8 mouse cellular contexts compared by ENCODE assay signal in genomic region chr13:21944926-21945740, GRCm38 (mm10). TPM values are rescaled to one million over a fixed set of nuclear protein-coding genes. Genes with fewer than 3 reads are reported as not detected.
DNase-seq lines count a peak whose midpoint lies in the region; ATAC-seq and TF ChIP-seq lines count a peak whose summit lies in the region.

Zfp184 (plus strand) TSS chr13:21945094.

- peak; percentile 97 for DNase-seq in 3T3-L1 (ENCODE audit: low read depth, low spot score)
- peak; percentile 88 to 90 for DNase-seq in adrenal gland, postnatal 36 days
- peak; percentile 89 to 90 for DNase-seq in heart, adult 18-20 months
- peak; percentile 95 for DNase-seq in kidney, adult 2 months
- DNase-seq in limb, embryonic 11.5 days (ENCODE audit: low spot score), result peak; percentile 97
- DNase-seq in spleen, adult 12 weeks (ENCODE audit: low spot score), result peak; percentile 49

- ATAC-seq in embryonic facial prominence, embryonic 12.5 days (ENCODE audit: insufficient number of reproducible peaks, insufficient read depth, low FRiP score, low TSS enrichment), result peak; percentile 90
- ATAC-seq in limb, embryonic 11.5 days (ENCODE audit: insufficient number of reproducible peaks, low FRiP score, low TSS enrichment, low read depth), result peak; percentile 94
- ATAC-seq in midbrain, embryonic 13.5 days, result peak; percentile 97

- no peak for TF ChIP-seq POLR2A in kidney, adult 2 months (IDR thresholded peaks at IDR 0.05; ENCODE audit: low read depth, low read length)

- H3K4me3 ChIP-seq in embryonic facial prominence, embryonic 12.5 days, result peak within 1 kb of the TSS; percentile 81
- peak within 1 kb of the TSS; percentile 72 for H3K4me3 ChIP-seq in kidney, adult 2 months (ENCODE audit: insufficient read depth, low read depth, low read length)
- H3K4me3 ChIP-seq in limb, embryonic 11.5 days (ENCODE audit: low read depth, low read length), result peak within 1 kb of the TSS; percentile 81
- H3K4me3 ChIP-seq in midbrain, embryonic 13.5 days (replicated peaks), result peak within 1 kb of the TSS; percentile 71

- H3K27ac ChIP-seq in embryonic facial prominence, embryonic 12.5 days, result peak within 1 kb of the TSS; percentile 86
- no peak within 1 kb of the TSS for H3K27ac ChIP-seq in kidney, adult 2 months (ENCODE audit: insufficient read depth, low read depth, low read length)
- peak within 1 kb of the TSS; percentile 81; the same call in 1 of the 2 replicates for H3K27ac ChIP-seq in limb, embryonic 11.5 days (replicated peaks; ENCODE audit: low read depth, low read length)
- H3K27ac ChIP-seq in midbrain, embryonic 13.5 days, result peak within 1 kb of the TSS; percentile 67

- WGBS in embryonic facial prominence, embryonic 12.5 days, result under 1% methylated on average over 50 of the region's 50 CpGs
- under 1% methylated on average over 50 of the region's 50 CpGs for WGBS in kidney, adult 2 months
- WGBS in limb, embryonic 11.5 days, result under 1% methylated on average over 50 of the region's 50 CpGs
- under 1% methylated on average over 50 of the region's 50 CpGs for WGBS in midbrain, embryonic 13.5 days

- peaks cover 11% of the 10 kb centered on the region for H3K4me1 ChIP-seq in embryonic facial prominence, embryonic 12.5 days
- H3K4me1 ChIP-seq in kidney, adult 2 months (ENCODE audit: control insufficient read depth, insufficient read depth, low read length), result no peaks in the 10 kb centered on the region
- H3K4me1 ChIP-seq in limb, embryonic 11.5 days (ENCODE audit: control insufficient read depth, insufficient read depth, low read length), result peaks cover 5% of the 10 kb centered on the region
- H3K4me1 ChIP-seq in midbrain, embryonic 13.5 days (replicated peaks), result peaks cover 18% of the 10 kb centered on the region

- peak within 1 kb of the TSS; percentile 59 for H3K4me2 ChIP-seq in embryonic facial prominence, embryonic 12.5 days (replicated peaks)
- H3K4me2 ChIP-seq in limb, embryonic 11.5 days (ENCODE audit: low read depth, severe bottlenecking), result peak within 1 kb of the TSS; percentile 71
- H3K4me2 ChIP-seq in midbrain, embryonic 13.5 days (replicated peaks), result peak within 1 kb of the TSS; percentile 61

- H3K9me3 ChIP-seq in embryonic facial prominence, embryonic 12.5 days, result no peaks in the 10 kb centered on the region
- H3K9me3 ChIP-seq in limb, embryonic 11.5 days (ENCODE audit: control insufficient read depth, low read length), result no peaks in the 10 kb centered on the region
- H3K9me3 ChIP-seq in midbrain, embryonic 13.5 days, result no peaks in the 10 kb centered on the region

- no peak for TF ChIP-seq CTCF in kidney, adult 2 months (conservative IDR thresholded peaks at IDR 0.05; ENCODE audit: insufficient read depth, insufficient read length, low read depth, low read length)

- H3K9ac ChIP-seq in embryonic facial prominence, embryonic 12.5 days, result peak within 1 kb of the TSS; percentile 80
- peak within 1 kb of the TSS; percentile 88 for H3K9ac ChIP-seq in limb, embryonic 11.5 days (ENCODE audit: low read length)
- H3K9ac ChIP-seq in midbrain, embryonic 13.5 days (replicated peaks), result peak within 1 kb of the TSS; percentile 78

- H3K27me3 ChIP-seq in embryonic facial prominence, embryonic 12.5 days, result no peaks in the 10 kb centered on the region
- no peaks in the 10 kb centered on the region for H3K27me3 ChIP-seq in kidney, adult 2 months (replicated peaks; ENCODE audit: control insufficient read depth, insufficient read depth, low read length)
- no peaks in the 10 kb centered on the region for H3K27me3 ChIP-seq in limb, embryonic 11.5 days (ENCODE audit: control insufficient read depth, insufficient read depth, low read length)
- no peaks in the 10 kb centered on the region for H3K27me3 ChIP-seq in midbrain, embryonic 13.5 days

- peaks cover 14% of the 10 kb centered on the region for H3K36me3 ChIP-seq in embryonic facial prominence, embryonic 12.5 days
- H3K36me3 ChIP-seq in kidney, adult 2 months (ENCODE audit: control insufficient read depth, insufficient read depth, low read length), result no peaks in the 10 kb centered on the region
- peaks cover 7% of the 10 kb centered on the region for H3K36me3 ChIP-seq in limb, embryonic 11.5 days (ENCODE audit: control insufficient read depth, insufficient read depth, low read length)
- peaks cover 16% of the 10 kb centered on the region for H3K36me3 ChIP-seq in midbrain, embryonic 13.5 days

RNA-seq across cellular contexts. Expression of gene Zfp184, which starts in this region (rescaled TPM):
- 1 to 10 TPM; 1.5 to 1.6 TPM for total RNA-seq in adrenal gland, postnatal 36 days (2021)
- 21.7 and 23.6 TPM in 2 replicates for polyA plus RNA-seq in embryonic facial prominence, embryonic 12.5 days (2016; fragmentation: Nextera tagmentation; extraction: Ambion mirVana)
- 1 to 10 TPM in 1 of 2 experiments, under 1 TPM in 1; 0.67 to 1.3 TPM for total RNA-seq in heart, adult 18-20 months (2021)
- 0.39 and 0.44 TPM in 2 replicates for polyA plus RNA-seq in kidney, adult 2 months (2012; rRNA removed)
- polyA plus RNA-seq in limb, embryonic 11.5 days (2014; fragmentation: Nextera tagmentation; extraction: Ambion mirVana), result 26.9 and 28.8 TPM in 2 replicates
- 20.5 and 22.3 TPM in 2 replicates for polyA plus RNA-seq in midbrain, embryonic 13.5 days (2015; fragmentation: Nextera tagmentation; extraction: Ambion mirVana)

Comparison
In these comparisons a context has a peak if more than half of its experiments do, and no peak if none do; other contexts are left out.
1. RNA of gene Zfp184 (polyA plus RNA-seq): 26.9 to 28.8 TPM in limb, embryonic 11.5 days, 21.7 to 23.6 TPM in embryonic facial prominence, embryonic 12.5 days and 20.5 to 22.3 TPM in midbrain, embryonic 13.5 days; 0.39 to 0.44 TPM in kidney, adult 2 months; every median in the first group is over 10 times any median in the second.
2. Peak in DNase-seq and H3K4me3 ChIP-seq in kidney, adult 2 months; RNA of the gene not detected or under 1 TPM.
3. Peak in every context shown above with its lines, with median percentiles within 50 percentile points of each other: DNase-seq, ATAC-seq, H3K4me2 ChIP-seq, H3K4me3 ChIP-seq and H3K9ac ChIP-seq.